Mouse (Mus musculus) MEL (cell line): ENCODE measurements around the gene Krt34.

ENCODE experiments used
- BHLHE40 ChIP-seq: IDR thresholded peaks from 2 replicates; pipeline ENCODE4 v1.6.1; 2012; ENCODE audit warnings: low read depth, mild to moderate bottlenecking, inconsistent platforms, low read length, improper control_type of control experiment, borderline replicate concordance
- E2F4 ChIP-seq: IDR thresholded peaks from 2 replicates; pipeline ENCODE4 v1.6.1; 2011; ENCODE audit warnings: low read depth, low read length, improper control_type of control experiment, borderline replicate concordance
- ZMIZ1 ChIP-seq: IDR thresholded peaks from 2 replicates; pipeline ENCODE4 v1.6.1; 2012; ENCODE audit warnings: low read depth, mild to moderate bottlenecking, inconsistent platforms, low read length, improper control_type of control experiment, moderate library complexity

DNA sequence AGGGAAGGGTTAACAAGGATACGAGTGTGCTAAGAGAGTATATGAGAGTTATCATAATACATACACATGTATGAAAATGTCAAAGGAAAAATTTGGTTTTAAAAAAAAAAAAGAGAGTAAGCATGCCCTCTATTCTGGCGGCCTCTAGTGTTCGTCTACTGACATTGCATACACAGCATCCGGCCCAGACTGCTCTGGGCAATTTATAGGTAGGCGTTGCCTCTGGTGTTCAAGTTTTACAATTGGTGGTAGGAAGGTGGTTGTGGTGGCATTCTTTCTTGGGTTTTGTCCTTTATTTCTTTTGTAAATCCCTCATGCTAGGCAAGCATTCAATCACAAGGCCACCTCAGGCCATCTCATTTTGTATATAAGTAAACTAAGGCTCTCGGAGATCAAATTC lies 36.5 kb downstream of the Krt34 start:
- TF ChIP-seq BHLHE40 = no peak
- no peak for TF ChIP-seq E2F4
- TF ChIP-seq ZMIZ1 = no peak
